Mouse (Mus musculus): Measurements from ENCODE around the gene Taf6l. TPM values are rescaled to one million over a fixed set of nuclear protein-coding genes. Genes with fewer than 3 reads are reported as not detected.

Taf6l gene
- polyA plus RNA-seq, 1 experiment from 2014 or later: 36.7 TPM

DNA sequence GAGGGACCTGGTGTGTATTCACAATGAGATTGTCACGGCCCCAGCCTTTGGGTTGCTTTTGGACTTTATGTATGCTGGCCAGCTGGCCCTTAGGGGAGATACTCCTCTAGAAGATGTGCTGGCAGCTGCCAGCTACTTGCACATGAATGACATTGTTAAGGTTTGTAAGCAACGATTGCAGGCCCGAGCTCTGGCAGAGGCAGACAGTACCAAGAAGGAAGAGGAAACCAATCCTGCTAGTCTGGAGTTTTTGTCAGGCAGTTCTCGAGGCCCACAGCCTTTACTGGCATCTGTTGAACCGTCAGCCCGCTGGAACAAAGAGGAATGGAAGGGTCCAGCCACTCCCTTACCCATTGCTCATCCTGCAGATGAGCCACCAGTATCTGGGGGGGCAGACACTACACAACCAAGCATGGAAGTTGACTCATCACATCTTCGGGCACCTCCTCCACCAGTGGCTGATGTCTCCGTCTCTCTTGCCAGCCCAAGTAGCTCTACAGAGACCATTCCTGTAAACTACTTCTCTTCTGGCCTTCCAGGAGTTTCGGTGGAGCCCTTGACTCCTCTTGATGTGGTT lies 17.1 kb upstream of the Taf6l start:
- Histone ChIP-seq H3K9ac (ENCODE audit: low read length) (peak overlapping the region; percentile 60; the same call in 1 of the 2 replicates), H3K4me3 (ENCODE audit: low read depth, low read length) (no peak overlapping the region), H3K4me1 (replicated peaks; ENCODE audit: control insufficient read depth, insufficient read depth, low read length) (peaks cover 8% of the 10 kb centered on the region), H3K27me3 (ENCODE audit: control insufficient read depth, insufficient read depth, low read length) (no peaks in the 10 kb centered on the region), H3K36me3 (ENCODE audit: control insufficient read depth, insufficient read depth, low read length) (no peaks in the 10 kb centered on the region; the same call in 1 of the 2 replicates), H3K9me3 (ENCODE audit: control insufficient read depth, low read length) (no peaks in the 10 kb centered on the region), H3K4me2 (ENCODE audit: low read depth, low read length, severe bottlenecking) (peak overlapping the region; percentile 52; the same call in 1 of the 2 replicates), H3K27ac (ENCODE audit: low read depth, low read length) (no peak overlapping the region; the same call in 1 of the 2 replicates)
- DNase-seq (ENCODE audit: low spot score) (no peak), ATAC-seq (replicated peaks; ENCODE audit: low FRiP score) (no peak)
- WGBS: 95% methylated on average over 9 of the region's 9 CpGs

GRCm38 (mm10) chr19:8802130-8802821 lies 16.1 kb upstream of the Taf6l start, which contains the start of gene Zbtb3:
Gene Zbtb3 (plus strand): TSS chr19:8802555.
- Histone ChIP-seq H3K36me3 (ENCODE audit: control insufficient read depth, insufficient read depth, low read length) (no peaks in the 10 kb centered on the region; the same call in 1 of the 2 replicates), H3K9me3 (ENCODE audit: control insufficient read depth, low read length) (no peaks in the 10 kb centered on the region), H3K27ac (ENCODE audit: low read depth, low read length) (peak within 1 kb of the TSS; percentile 79), H3K9ac (ENCODE audit: low read length) (peak within 1 kb of the TSS; percentile 60), H3K4me1 (replicated peaks; ENCODE audit: control insufficient read depth, insufficient read depth, low read length) (peaks cover 8% of the 10 kb centered on the region), H3K4me3 (ENCODE audit: low read depth, low read length) (peak within 1 kb of the TSS; percentile 55), H3K27me3 (ENCODE audit: control insufficient read depth, insufficient read depth, low read length) (no peaks in the 10 kb centered on the region), H3K4me2 (ENCODE audit: low read depth, low read length, severe bottlenecking) (peak within 1 kb of the TSS; percentile 65)
- DNase-seq (ENCODE audit: low spot score) (peak; percentile 95), ATAC-seq (replicated peaks; ENCODE audit: low FRiP score) (peak; percentile 98)
- WGBS: under 1% methylated on average over 30 of the region's 30 CpGs

DNA sequence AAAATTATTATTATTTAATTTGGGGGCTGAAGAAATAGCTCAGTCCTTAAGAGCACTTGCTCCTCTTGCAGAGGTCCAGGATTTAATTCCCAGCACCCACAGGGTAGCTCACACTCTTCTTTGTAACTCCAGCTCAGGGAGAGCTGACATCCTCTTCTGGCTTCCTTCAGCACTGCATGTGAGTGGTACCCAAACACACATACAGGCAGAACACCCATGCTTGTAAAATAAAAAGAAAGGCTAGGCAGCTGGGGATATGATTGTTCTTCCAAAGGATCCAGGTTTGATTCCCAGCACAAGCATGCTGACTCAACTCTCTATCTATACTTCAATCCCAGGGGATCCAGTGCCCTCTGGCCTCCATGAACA lies 12.7 kb upstream of the Taf6l start:
- no peak overlapping the region for H3K9ac ChIP-seq (ENCODE audit: low read length)
- no peaks in the 10 kb centered on the region for H3K27me3 ChIP-seq (ENCODE audit: control insufficient read depth, insufficient read depth, low read length)
- peaks cover 8% of the 10 kb centered on the region for H3K4me1 ChIP-seq (replicated peaks; ENCODE audit: control insufficient read depth, insufficient read depth, low read length)
- no peak overlapping the region for H3K27ac ChIP-seq (ENCODE audit: low read depth, low read length)
- H3K4me3 ChIP-seq (ENCODE audit: low read depth, low read length): peak overlapping the region; percentile 78; the same call in 1 of the 2 replicates
- peak overlapping the region; percentile 69 for H3K4me2 ChIP-seq (ENCODE audit: low read depth, low read length, severe bottlenecking)
- no peak for DNase-seq (ENCODE audit: low spot score)
- peaks cover 4% of the 10 kb centered on the region; the same call in 1 of the 2 replicates for H3K36me3 ChIP-seq (ENCODE audit: control insufficient read depth, insufficient read depth, low read length)
- no peak for ATAC-seq (replicated peaks; ENCODE audit: low FRiP score)
- H3K9me3 ChIP-seq (ENCODE audit: control insufficient read depth, low read length): no peaks in the 10 kb centered on the region

DNA sequence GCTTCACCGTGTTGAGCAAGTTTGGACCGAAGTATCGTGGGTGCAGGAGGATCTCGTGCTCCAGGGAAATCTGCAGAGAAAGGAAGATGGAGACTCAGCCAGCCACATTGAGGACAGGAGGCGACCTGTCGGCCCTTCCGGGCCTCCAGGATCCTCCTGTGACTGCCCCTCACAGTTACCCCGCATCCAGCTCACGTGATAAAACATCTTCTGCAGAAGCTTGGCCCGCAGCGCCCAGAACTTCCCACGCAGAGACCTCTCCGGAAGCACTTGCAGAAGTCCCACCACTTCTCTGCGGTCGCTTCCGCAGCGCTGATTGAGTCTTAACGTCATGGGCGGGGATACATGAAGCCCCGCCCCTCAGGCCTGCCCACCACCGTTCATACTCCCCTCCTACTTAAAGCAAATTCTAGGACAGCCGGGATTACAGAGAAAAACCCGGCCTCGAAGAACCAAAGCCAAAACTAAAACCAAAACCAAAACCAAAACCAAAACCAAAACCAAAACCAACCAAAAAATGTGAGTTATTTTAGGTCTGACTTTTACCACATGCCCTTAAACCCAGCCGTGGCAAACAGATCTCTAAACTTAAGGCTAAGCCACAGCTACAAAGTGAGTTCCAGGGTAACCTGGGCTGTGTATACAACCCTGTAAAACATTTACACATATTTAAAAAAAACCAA lies 12.2 kb upstream of the Taf6l start, which contains the start of gene Polr2g:
Gene Polr2g (minus strand): TSS at position 314 of the 683 bp plus-strand sequence.
- 2% methylated on average over 25 of the region's 25 CpGs for WGBS
- Histone ChIP-seq H3K27me3 (ENCODE audit: control insufficient read depth, insufficient read depth, low read length) (no peaks in the 10 kb centered on the region), H3K27ac (ENCODE audit: low read depth, low read length) (0 out of 2 replicates have a peak within 1 kb of the TSS, but pooled peaks have one; percentile 31)

GRCm38 (mm10) chr19:8790171-8790570 lies 4.0 kb upstream of the Taf6l start:
- no peaks in the 10 kb centered on the region for H3K9me3 ChIP-seq (ENCODE audit: control insufficient read depth, low read length)
- H3K36me3 ChIP-seq (ENCODE audit: control insufficient read depth, insufficient read depth, low read length): peaks cover 15% of the 10 kb centered on the region; the same call in 1 of the 2 replicates
- DNase-seq (ENCODE audit: low spot score) (no peak), ATAC-seq (replicated peaks; ENCODE audit: low FRiP score) (no peak)
- no peak overlapping the region for H3K9ac ChIP-seq (ENCODE audit: low read length)
- no peak overlapping the region for H3K27ac ChIP-seq (ENCODE audit: low read depth, low read length)
- H3K27me3 ChIP-seq (ENCODE audit: control insufficient read depth, insufficient read depth, low read length): no peaks in the 10 kb centered on the region
- H3K4me3 ChIP-seq (ENCODE audit: low read depth, low read length): no peak overlapping the region
- 85% methylated on average over 7 of the region's 7 CpGs for WGBS
- H3K4me1 ChIP-seq (replicated peaks; ENCODE audit: control insufficient read depth, insufficient read depth, low read length): no peaks in the 10 kb centered on the region
- no peak overlapping the region for H3K4me2 ChIP-seq (ENCODE audit: low read depth, low read length, severe bottlenecking)

More for the DNA sequence above, 12.2 kb upstream of the Taf6l start, which contains the start of gene Polr2g:
- H3K9ac ChIP-seq (ENCODE audit: low read length): peak within 1 kb of the TSS; percentile 81
- peak; percentile 75 for ATAC-seq (replicated peaks; ENCODE audit: low FRiP score)
- no peaks in the 10 kb centered on the region for H3K9me3 ChIP-seq (ENCODE audit: control insufficient read depth, low read length)
- H3K4me3 ChIP-seq (ENCODE audit: low read depth, low read length): peak within 1 kb of the TSS; percentile 78
- DNase-seq (ENCODE audit: low spot score): peak; percentile 90
- peak within 1 kb of the TSS; percentile 69 for H3K4me2 ChIP-seq (ENCODE audit: low read depth, low read length, severe bottlenecking)
- peaks cover 8% of the 10 kb centered on the region; the same call in 1 of the 2 replicates for H3K36me3 ChIP-seq (ENCODE audit: control insufficient read depth, insufficient read depth, low read length)
- peaks cover 8% of the 10 kb centered on the region for H3K4me1 ChIP-seq (replicated peaks; ENCODE audit: control insufficient read depth, insufficient read depth, low read length)

DNA sequence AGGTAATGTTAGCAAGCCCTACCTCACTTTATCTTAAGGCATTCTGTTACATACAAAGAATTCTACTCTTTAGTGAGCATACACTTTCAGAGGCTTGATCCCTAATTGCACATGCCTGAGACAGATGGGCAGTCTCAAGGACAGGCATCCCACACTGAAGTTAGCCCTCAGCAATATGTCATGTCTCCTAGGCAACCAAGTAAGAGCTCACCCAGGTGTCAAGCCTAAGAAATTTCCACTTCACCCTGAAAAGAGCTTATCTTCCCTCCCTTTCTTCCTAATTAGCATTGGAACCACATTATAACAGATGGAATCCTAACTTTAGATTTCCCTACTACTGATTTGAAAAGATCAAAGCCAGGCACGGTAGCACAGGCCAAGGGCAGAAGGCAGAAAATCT lies 3.0 kb upstream of the Taf6l start:
- no peak overlapping the region for H3K9ac ChIP-seq (ENCODE audit: low read length)

GRCm38 (mm10) chr19:8788521-8788920 lies 2.3 kb upstream of the Taf6l start:
- H3K9ac ChIP-seq (ENCODE audit: low read length): no peak overlapping the region
- H3K36me3 ChIP-seq (ENCODE audit: control insufficient read depth, insufficient read depth, low read length): peaks cover 8% of the 10 kb centered on the region; the same call in 1 of the 2 replicates
- no peak overlapping the region for H3K4me3 ChIP-seq (ENCODE audit: low read depth, low read length)
- WGBS: 18% methylated on average over 3 of the region's 3 CpGs
- ATAC-seq (replicated peaks; ENCODE audit: low FRiP score): no peak
- no peak for DNase-seq (ENCODE audit: low spot score)
- H3K27me3 ChIP-seq (ENCODE audit: control insufficient read depth, insufficient read depth, low read length): no peaks in the 10 kb centered on the region
- H3K27ac ChIP-seq (ENCODE audit: low read depth, low read length): no peak overlapping the region
- no peak overlapping the region for H3K4me2 ChIP-seq (ENCODE audit: low read depth, low read length, severe bottlenecking)
- no peaks in the 10 kb centered on the region for H3K4me1 ChIP-seq (replicated peaks; ENCODE audit: control insufficient read depth, insufficient read depth, low read length)
- no peaks in the 10 kb centered on the region for H3K9me3 ChIP-seq (ENCODE audit: control insufficient read depth, low read length)

More for the DNA sequence above, 3.0 kb upstream of the Taf6l start:
- peaks cover 13% of the 10 kb centered on the region; the same call in 1 of the 2 replicates for H3K36me3 ChIP-seq (ENCODE audit: control insufficient read depth, insufficient read depth, low read length)
- DNase-seq (ENCODE audit: low spot score): no peak
- H3K4me3 ChIP-seq (ENCODE audit: low read depth, low read length): no peak overlapping the region
- H3K4me1 ChIP-seq (replicated peaks; ENCODE audit: control insufficient read depth, insufficient read depth, low read length): no peaks in the 10 kb centered on the region
- WGBS: 65% methylated on average over 1 of the region's 1 CpGs
- H3K27me3 ChIP-seq (ENCODE audit: control insufficient read depth, insufficient read depth, low read length): no peaks in the 10 kb centered on the region
- no peak overlapping the region for H3K4me2 ChIP-seq (ENCODE audit: low read depth, low read length, severe bottlenecking)
- ATAC-seq (replicated peaks; ENCODE audit: low FRiP score): no peak
- no peaks in the 10 kb centered on the region for H3K9me3 ChIP-seq (ENCODE audit: control insufficient read depth, low read length)
- no peak overlapping the region for H3K27ac ChIP-seq (ENCODE audit: low read depth, low read length)

- H3K36me3 ChIP-seq (ENCODE audit: control insufficient read depth, insufficient read depth, low read length): peaks cover 3% of the 10 kb centered on the region
- peak overlapping the region; percentile 82 for H3K9ac ChIP-seq (ENCODE audit: low read length)
- peak overlapping the region; percentile 96 for H3K4me2 ChIP-seq (ENCODE audit: low read depth, low read length, severe bottlenecking)
- peaks cover 6% of the 10 kb centered on the region; the same call in 1 of the 2 replicates for H3K4me1 ChIP-seq (replicated peaks; ENCODE audit: control insufficient read depth, insufficient read depth, low read length)
- H3K27ac ChIP-seq (ENCODE audit: low read depth, low read length): peak overlapping the region; percentile 93
- WGBS: 6% methylated on average over 20 of the region's 20 CpGs
- ATAC-seq (replicated peaks; ENCODE audit: low FRiP score): no peak
- DNase-seq (ENCODE audit: low spot score): peak; percentile 57
- no peaks in the 10 kb centered on the region for H3K27me3 ChIP-seq (ENCODE audit: control insufficient read depth, insufficient read depth, low read length)
- no peaks in the 10 kb centered on the region for H3K9me3 ChIP-seq (ENCODE audit: control insufficient read depth, low read length)
- peak overlapping the region; percentile 68 for H3K4me3 ChIP-seq (ENCODE audit: low read depth, low read length)
Observed at GRCm38 (mm10) chr19:8774951-8775421, 11.2 kb downstream of the Taf6l start.
